ENCODE assay signal across 8 mouse cellular contexts in the genomic region with DNA sequence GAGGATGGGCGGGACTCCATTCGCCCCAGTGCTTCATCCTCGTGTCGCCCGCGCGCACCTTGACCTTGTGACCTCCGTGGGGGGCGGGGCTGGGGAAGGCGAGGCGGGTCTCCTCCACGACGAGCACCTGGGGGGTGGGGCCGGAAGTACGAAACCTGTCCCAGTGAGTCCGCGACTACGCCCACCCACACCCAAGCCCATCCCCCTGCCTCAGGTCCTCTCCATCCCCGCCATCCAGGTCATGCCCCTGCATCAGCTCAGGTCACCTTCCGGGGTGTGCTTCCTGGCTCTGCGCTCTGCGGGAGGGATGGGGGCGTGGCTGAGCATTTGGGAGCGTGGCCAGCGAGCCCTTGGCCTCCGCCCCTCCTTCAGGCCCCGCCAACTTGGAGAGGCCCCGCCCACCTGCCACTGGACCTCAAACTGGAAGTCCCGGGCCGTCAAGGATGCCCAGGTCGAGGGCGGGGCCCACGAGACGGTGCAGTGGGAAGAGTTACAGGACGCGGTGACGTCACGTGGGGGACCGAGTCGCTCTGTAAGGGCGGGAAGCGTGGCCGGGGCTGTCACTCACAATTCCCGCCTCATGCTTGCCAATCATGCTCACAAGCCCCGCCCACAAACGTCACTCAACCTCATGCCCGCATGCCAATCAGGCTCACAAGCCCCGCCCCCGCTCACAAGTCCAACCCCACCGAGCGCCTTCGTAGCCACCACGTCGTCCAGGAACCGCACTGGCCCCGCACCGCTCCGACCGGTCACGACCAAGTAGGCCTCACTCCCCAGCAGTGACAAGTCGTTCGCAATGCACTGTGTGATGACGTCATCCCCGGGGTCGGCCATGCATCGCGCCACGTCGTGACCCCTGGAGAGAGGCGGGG. TPM values are rescaled to one million over a fixed set of nuclear protein-coding genes. Genes with fewer than 3 reads are reported as not detected.
DNase-seq lines count a peak whose midpoint lies in the region; ATAC-seq and TF ChIP-seq lines count a peak whose summit lies in the region.

No protein-coding gene starts in this region.

- ATAC-seq in forebrain, embryonic 16.5 days = peak; percentile 47
- peak; percentile 9 to 30 for ATAC-seq in hematopoietic stem cell, adult 5-6 weeks (replicated peaks in 1 of 2; ENCODE audit: insufficient read depth in 1 of 2, low FRiP score in 2 of 2, low TSS enrichment in 1 of 2, low read depth in 1 of 2, poor library complexity in 2 of 2, severe bottlenecking in 2 of 2)
- ATAC-seq in lung, embryonic 14.5 days (ENCODE audit: insufficient read depth) = peak; percentile 48

- H3K36me3 ChIP-seq in forebrain, embryonic 16.5 days (ENCODE audit: control insufficient read depth, insufficient read depth) = no peaks in the 10 kb centered on the region
- no peaks in the 10 kb centered on the region for H3K36me3 ChIP-seq in lung, embryonic 14.5 days (ENCODE audit: insufficient read depth)

- peak overlapping the region; percentile 89 for H3K27ac ChIP-seq in forebrain, embryonic 16.5 days (ENCODE audit: low read length)
- peak overlapping the region; percentile 92 for H3K27ac ChIP-seq in lung, embryonic 14.5 days (ENCODE audit: low read depth)

- WGBS in forebrain, embryonic 16.5 days = 5% methylated on average over 67 of the region's 70 CpGs
- WGBS in lung, embryonic 14.5 days = 8% methylated on average over 70 of the region's 70 CpGs

- DNase-seq in Muller cell, postnatal 12 days (ENCODE audit: inconsistent ontology term) = peak; percentile 96
- peak; percentile 68 for DNase-seq in cerebellum, adult 8-10 months
- DNase-seq in layer of hippocampus, adult 9-10 months (ENCODE audit: low spot score) = peak; percentile 73
- DNase-seq in lung, embryonic 14.5 days = peak; percentile 92
- DNase-seq in ovary, postnatal 14 days (ENCODE audit: low spot score) = peak; percentile 85
- DNase-seq in thymus, postnatal 0 days (ENCODE audit: low spot score) = peak; percentile 73

- no peak for TF ChIP-seq CTCF in lung, embryonic 14.5 days (IDR thresholded peaks at IDR 0.05; ENCODE audit: low read depth)

- H3K9ac ChIP-seq in forebrain, embryonic 16.5 days (replicated peaks; ENCODE audit: low read depth, low read length) = peak overlapping the region; percentile 53
- H3K9ac ChIP-seq in lung, embryonic 14.5 days = no peak overlapping the region; the same call in 1 of the 2 replicates

- no peaks in the 10 kb centered on the region for H3K27me3 ChIP-seq in forebrain, embryonic 16.5 days (replicated peaks; ENCODE audit: control insufficient read depth, insufficient read depth, low read length)
- H3K27me3 ChIP-seq in lung, embryonic 14.5 days (ENCODE audit: insufficient read depth, low read length) = no peaks in the 10 kb centered on the region

- H3K9me3 ChIP-seq in forebrain, embryonic 16.5 days (ENCODE audit: control insufficient read depth, low read length) = peaks cover 3% of the 10 kb centered on the region; the same call in 1 of the 2 replicates
- H3K9me3 ChIP-seq in lung, embryonic 14.5 days (ENCODE audit: low read depth, low read length) = peaks cover 5% of the 10 kb centered on the region; the same call in 1 of the 2 replicates

- H3K4me2 ChIP-seq in forebrain, embryonic 16.5 days (ENCODE audit: low read length) = peak overlapping the region; percentile 63
- H3K4me2 ChIP-seq in lung, embryonic 14.5 days = peak overlapping the region; percentile 65

- peak overlapping the region; percentile 69 for H3K4me3 ChIP-seq in forebrain, embryonic 16.5 days (replicated peaks; ENCODE audit: low read length)
- H3K4me3 ChIP-seq in lung, embryonic 14.5 days (ENCODE audit: low read depth, low read length) = peak overlapping the region; percentile 55

- peaks cover 8% of the 10 kb centered on the region for H3K4me1 ChIP-seq in forebrain, embryonic 16.5 days (replicated peaks; ENCODE audit: control insufficient read depth, insufficient read depth, low read length)
- H3K4me1 ChIP-seq in lung, embryonic 14.5 days (ENCODE audit: insufficient read depth) = no peaks in the 10 kb centered on the region

RNA-seq across cellular contexts. Expression of gene Csf2ra, which starts 2.5 kb away (rescaled TPM):
- polyA plus RNA-seq in forebrain, embryonic 16.5 days (2015; fragmentation: Nextera tagmentation; extraction: Ambion mirVana) = 25.3 and 42.4 TPM in 2 replicates
- 19.8 and 28.6 TPM in 2 replicates for total RNA-seq in hematopoietic stem cell, adult 5-6 weeks (2017)
- polyA plus RNA-seq in lung, embryonic 14.5 days (2014; fragmentation: Nextera tagmentation; extraction: Ambion mirVana) = 24.4 and 24.6 TPM in 2 replicates
- 9.9 and 13.0 TPM in 2 replicates for polyA plus RNA-seq in thymus, postnatal 0 days (2015; fragmentation: Nextera tagmentation; extraction: Ambion mirVana)

RNA-seq across cellular contexts. Expression of gene Gm6020, which starts 42.1 kb away (rescaled TPM):
- not detected in 2 replicates for polyA plus RNA-seq in forebrain, embryonic 16.5 days (2015; fragmentation: Nextera tagmentation; extraction: Ambion mirVana)
- not detected in 2 replicates for total RNA-seq in hematopoietic stem cell, adult 5-6 weeks (2017)
- not detected in 2 replicates for polyA plus RNA-seq in lung, embryonic 14.5 days (2014; fragmentation: Nextera tagmentation; extraction: Ambion mirVana)
- not detected in 2 replicates for polyA plus RNA-seq in thymus, postnatal 0 days (2015; fragmentation: Nextera tagmentation; extraction: Ambion mirVana)

RNA-seq across cellular contexts. Expression of gene Gm7102, which starts 49.7 kb away (rescaled TPM):
- not detected in 2 replicates for polyA plus RNA-seq in forebrain, embryonic 16.5 days (2015; fragmentation: Nextera tagmentation; extraction: Ambion mirVana)
- total RNA-seq in hematopoietic stem cell, adult 5-6 weeks (2017) = 0.31 and 0.94 TPM in 2 replicates
- 0.16 and 0.37 TPM in 2 replicates for polyA plus RNA-seq in lung, embryonic 14.5 days (2014; fragmentation: Nextera tagmentation; extraction: Ambion mirVana)
- 0.12 TPM in 1 of 2 replicates, not detected in the other for polyA plus RNA-seq in thymus, postnatal 0 days (2015; fragmentation: Nextera tagmentation; extraction: Ambion mirVana)

Comparison
In these comparisons a context has a peak if more than half of its experiments do, and no peak if none do; other contexts are left out.
1. Peak in every context shown above with its lines: DNase-seq, ATAC-seq, H3K4me3 ChIP-seq and H3K27ac ChIP-seq.